Mouse (Mus musculus): ENCODE results near the gene Tmem30c. TPM values are rescaled to one million over a fixed set of nuclear protein-coding genes. Genes with fewer than 3 reads are reported as not detected.
A peak's percentile ranks its signal among the peaks of the same experiment; 100 is the strongest.
"Not testable (repeated sequence)": the region's sequence is repeated elsewhere in the genome, so short reads cannot be mapped to it uniquely, and the experiment has no call there.

Tmem30c gene
- polyA plus RNA-seq, 1 experiment from 2014 or later = 0.05 TPM

DNA sequence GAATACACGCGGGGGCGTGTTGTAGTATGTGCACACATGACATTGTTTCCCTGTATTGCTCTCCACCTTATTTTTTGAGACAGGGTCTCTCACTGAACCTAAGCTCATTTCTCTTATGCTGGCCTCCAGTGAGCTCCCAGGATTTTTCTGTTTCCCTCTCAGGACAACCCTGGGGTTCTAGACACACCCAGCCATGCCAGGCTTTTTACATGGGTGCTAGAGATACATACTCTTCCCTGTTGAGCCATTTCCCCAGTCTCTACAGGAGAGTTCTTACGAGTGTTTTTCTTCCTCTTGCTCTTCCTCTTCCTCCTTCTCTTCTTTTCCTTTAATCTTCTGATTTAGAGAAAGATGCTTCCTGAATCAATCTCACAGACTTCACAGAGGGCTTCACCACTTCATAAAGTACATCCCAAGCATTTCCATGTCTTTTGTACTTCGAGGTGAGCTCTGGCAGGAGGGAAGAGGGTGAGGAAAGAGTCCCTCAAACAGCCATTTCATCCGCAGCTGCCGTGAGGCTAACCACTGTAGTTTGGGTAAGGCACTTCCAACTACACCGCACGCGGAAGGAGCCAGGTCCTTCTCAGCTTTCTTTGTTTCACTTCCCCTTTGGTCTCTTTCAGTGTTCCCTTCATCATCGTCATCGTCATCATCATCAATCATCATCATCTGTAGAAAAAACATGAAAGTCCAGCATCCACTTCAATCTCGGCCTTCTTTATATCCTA lies 33.1 kb downstream of the Tmem30c start:
- no peak overlapping the region for H3K4me3 ChIP-seq (replicated peaks)
- no peaks in the 10 kb centered on the region for H3K9me3 ChIP-seq (replicated peaks)
- H3K9ac ChIP-seq = no peak overlapping the region
- no peaks in the 10 kb centered on the region for H3K27me3 ChIP-seq
- no peak overlapping the region for H3K4me2 ChIP-seq (replicated peaks)
- no peak overlapping the region for H3K27ac ChIP-seq (replicated peaks)
- H3K4me1 ChIP-seq = no peaks in the 10 kb centered on the region
- no peak for ATAC-seq (ENCODE audit: insufficient number of reproducible peaks, low FRiP score, low TSS enrichment, low read depth)
- H3K36me3 ChIP-seq = no peaks in the 10 kb centered on the region
- 87% methylated on average over 13 of the region's 13 CpGs for WGBS

DNA sequence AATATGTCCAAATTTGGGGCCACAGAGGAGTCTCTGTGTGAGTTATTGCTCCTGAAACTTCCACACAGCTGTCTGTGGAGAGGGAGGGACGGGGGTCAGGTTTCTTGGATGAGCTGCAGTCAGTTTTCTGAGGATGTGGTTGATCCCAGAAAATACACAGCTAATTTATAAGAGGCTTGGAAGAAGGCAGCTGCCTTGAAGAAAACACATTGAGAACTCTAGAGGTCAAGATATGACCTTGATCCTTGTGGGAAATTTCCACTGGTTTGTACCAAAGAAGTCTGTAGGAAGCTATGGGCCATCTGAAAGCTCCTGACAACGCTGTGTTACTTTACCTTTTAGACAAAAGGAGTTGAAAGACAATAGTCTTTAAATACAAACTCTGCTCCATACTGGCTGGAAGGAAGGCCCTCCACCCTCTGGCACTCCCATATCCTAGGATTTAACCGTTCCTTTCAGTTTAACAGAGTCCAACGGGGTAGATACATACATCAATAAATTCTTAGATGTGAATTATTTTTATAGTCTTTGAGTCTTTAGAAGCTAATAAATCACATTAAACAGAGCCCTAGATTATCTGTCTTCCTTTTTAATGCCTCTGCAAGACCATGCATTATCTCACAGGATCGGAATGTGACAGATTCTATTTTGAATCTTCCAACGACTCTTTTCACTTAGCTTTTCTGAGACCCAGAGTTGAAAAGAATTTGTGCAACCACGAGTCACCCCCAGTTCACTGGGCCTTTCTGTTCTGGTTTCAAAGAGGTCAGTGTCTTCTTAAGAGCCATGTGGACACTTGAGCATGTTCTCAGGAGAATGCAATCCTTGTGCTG lies 40.9 kb downstream of the Tmem30c start:
- H3K9me3 ChIP-seq (replicated peaks) = no peaks in the 10 kb centered on the region
- H3K4me3 ChIP-seq (replicated peaks) = no peak overlapping the region
- H3K4me1 ChIP-seq = no peaks in the 10 kb centered on the region
- ATAC-seq (ENCODE audit: insufficient number of reproducible peaks, low FRiP score, low TSS enrichment, low read depth) = no peak
- H3K27me3 ChIP-seq = no peaks in the 10 kb centered on the region
- WGBS = 46% methylated on average over 7 of the region's 7 CpGs
- H3K27ac ChIP-seq (replicated peaks) = 0 out of 2 replicates have a peak overlapping the region, but pooled peaks have one; percentile 35
- no peak overlapping the region for H3K4me2 ChIP-seq (replicated peaks)
- no peak overlapping the region for H3K9ac ChIP-seq
- H3K36me3 ChIP-seq = no peaks in the 10 kb centered on the region

- Histone ChIP-seq H3K4me3 (replicated peaks) (no peak overlapping the region), H3K27me3 (no peaks in the 10 kb centered on the region), H3K9me3 (replicated peaks) (no peaks in the 10 kb centered on the region), H3K4me1 (no peaks in the 10 kb centered on the region), H3K27ac (replicated peaks) (no peak overlapping the region), H3K4me2 (replicated peaks) (no peak overlapping the region), H3K36me3 (no peaks in the 10 kb centered on the region), H3K9ac (no peak overlapping the region)
- WGBS = 83% methylated on average over 4 of the region's 4 CpGs
- no peak for ATAC-seq (ENCODE audit: insufficient number of reproducible peaks, low FRiP score, low TSS enrichment, low read depth)
Measured at GRCm38 (mm10) chr16:57250991-57251390, 41.7 kb downstream of the Tmem30c start.

- H3K4me2 ChIP-seq (replicated peaks) = no peak overlapping the region
- H3K9ac ChIP-seq = no peak overlapping the region
- no peak overlapping the region for H3K27ac ChIP-seq (replicated peaks)
- H3K27me3 ChIP-seq = no peaks in the 10 kb centered on the region
- WGBS = 94% methylated on average over 4 of the region's 4 CpGs
- no peak for ATAC-seq (ENCODE audit: insufficient number of reproducible peaks, low FRiP score, low TSS enrichment, low read depth)
- H3K4me3 ChIP-seq (replicated peaks) = no peak overlapping the region
- H3K36me3 ChIP-seq = no peaks in the 10 kb centered on the region
- H3K9me3 ChIP-seq (replicated peaks) = no peaks in the 10 kb centered on the region
- H3K4me1 ChIP-seq = no peaks in the 10 kb centered on the region
Measured at GRCm38 (mm10) chr16:57247464-57247863, 45.2 kb downstream of the Tmem30c start.

GRCm38 (mm10) chr16:57246596-57246995 lies 46.1 kb downstream of the Tmem30c start:
- no peaks in the 10 kb centered on the region for H3K27me3 ChIP-seq
- H3K4me2 ChIP-seq (replicated peaks) = no peak overlapping the region
- H3K27ac ChIP-seq (replicated peaks) = no peak overlapping the region
- H3K4me1 ChIP-seq = no peaks in the 10 kb centered on the region
- H3K4me3 ChIP-seq (replicated peaks) = no peak overlapping the region
- WGBS = 89% methylated on average over 3 of the region's 3 CpGs
- no peaks in the 10 kb centered on the region for H3K36me3 ChIP-seq
- no peak for ATAC-seq (ENCODE audit: insufficient number of reproducible peaks, low FRiP score, low TSS enrichment, low read depth)
- H3K9ac ChIP-seq = no peak overlapping the region
- no peaks in the 10 kb centered on the region for H3K9me3 ChIP-seq (replicated peaks)

GRCm38 (mm10) chr16:57243858-57244248 lies 48.8 kb downstream of the Tmem30c start:
- Histone ChIP-seq H3K27ac (replicated peaks) (peak overlapping the region; percentile 48), H3K27me3 (no peaks in the 10 kb centered on the region), H3K4me3 (replicated peaks) (no peak overlapping the region), H3K9ac (no peak overlapping the region), H3K4me1 (no peaks in the 10 kb centered on the region), H3K4me2 (replicated peaks) (0 out of 2 replicates have a peak overlapping the region, but pooled peaks have one; percentile 6), H3K36me3 (no peaks in the 10 kb centered on the region), H3K9me3 (replicated peaks) (no peaks in the 10 kb centered on the region)
- ATAC-seq (ENCODE audit: insufficient number of reproducible peaks, low FRiP score, low TSS enrichment, low read depth) = peak; percentile 44; the same call in 1 of the 2 replicates
- 7% methylated on average over 6 of the region's 6 CpGs for whole genome bisulfite sequencing

DNA sequence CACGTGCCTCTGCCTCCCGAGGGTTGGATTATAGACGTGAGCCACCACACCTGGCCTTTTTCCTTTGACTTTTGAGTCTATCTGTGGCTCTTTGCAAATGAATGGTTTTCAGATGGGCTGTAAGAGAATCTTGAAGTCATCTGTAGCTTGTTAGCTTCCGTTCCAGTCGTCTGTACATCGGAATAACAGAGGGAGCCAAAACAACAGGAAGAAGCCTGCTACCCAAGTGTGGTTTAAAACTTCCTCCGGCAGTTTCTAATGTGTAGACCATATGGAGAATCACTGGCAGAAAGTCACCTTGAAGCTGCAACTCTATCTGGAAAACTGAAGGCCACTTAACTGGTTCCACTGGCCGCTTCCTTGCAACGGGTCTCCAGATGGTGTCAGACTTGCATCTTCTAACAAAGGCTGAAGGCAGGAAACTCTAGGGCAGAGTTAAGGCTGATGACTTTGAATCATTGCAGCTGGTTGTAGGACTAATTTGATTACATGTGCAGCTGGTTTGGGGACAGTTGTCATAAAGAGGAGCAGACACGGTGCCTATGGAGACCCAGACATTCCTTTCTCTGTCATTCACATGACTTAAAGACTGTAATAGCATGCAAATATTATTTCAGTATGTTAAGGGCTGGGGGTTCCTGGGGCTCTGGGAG lies 49.3 kb downstream of the Tmem30c start:
- H3K9me3 ChIP-seq (replicated peaks) = no peaks in the 10 kb centered on the region
- no peak overlapping the region for H3K9ac ChIP-seq
- no peaks in the 10 kb centered on the region for H3K4me1 ChIP-seq
- H3K4me3 ChIP-seq (replicated peaks) = no peak overlapping the region
- 0 out of 2 replicates have a peak overlapping the region, but pooled peaks have one; percentile 6 for H3K4me2 ChIP-seq (replicated peaks)
- H3K36me3 ChIP-seq = no peaks in the 10 kb centered on the region
- H3K27me3 ChIP-seq = no peaks in the 10 kb centered on the region
- 22% methylated on average over 10 of the region's 10 CpGs for WGBS
- ATAC-seq (ENCODE audit: insufficient number of reproducible peaks, low FRiP score, low TSS enrichment, low read depth) = peak; percentile 80
- H3K27ac ChIP-seq (replicated peaks) = peak overlapping the region; percentile 48

- Histone ChIP-seq H3K27ac (replicated peaks) (0 out of 2 replicates have a peak overlapping the region, but pooled peaks have one; percentile 48), H3K9ac (no peak overlapping the region), H3K9me3 (replicated peaks) (no peaks in the 10 kb centered on the region), H3K4me1 (no peaks in the 10 kb centered on the region), H3K36me3 (no peaks in the 10 kb centered on the region), H3K27me3 (no peaks in the 10 kb centered on the region), H3K4me2 (replicated peaks) (no peak overlapping the region), H3K4me3 (replicated peaks) (no peak overlapping the region)
- no peak for ATAC-seq (ENCODE audit: insufficient number of reproducible peaks, low FRiP score, low TSS enrichment, low read depth)
- 51% methylated on average over 5 of the region's 5 CpGs for WGBS
Measured at GRCm38 (mm10) chr16:57242857-57243204, 49.8 kb downstream of the Tmem30c start.

DNA sequence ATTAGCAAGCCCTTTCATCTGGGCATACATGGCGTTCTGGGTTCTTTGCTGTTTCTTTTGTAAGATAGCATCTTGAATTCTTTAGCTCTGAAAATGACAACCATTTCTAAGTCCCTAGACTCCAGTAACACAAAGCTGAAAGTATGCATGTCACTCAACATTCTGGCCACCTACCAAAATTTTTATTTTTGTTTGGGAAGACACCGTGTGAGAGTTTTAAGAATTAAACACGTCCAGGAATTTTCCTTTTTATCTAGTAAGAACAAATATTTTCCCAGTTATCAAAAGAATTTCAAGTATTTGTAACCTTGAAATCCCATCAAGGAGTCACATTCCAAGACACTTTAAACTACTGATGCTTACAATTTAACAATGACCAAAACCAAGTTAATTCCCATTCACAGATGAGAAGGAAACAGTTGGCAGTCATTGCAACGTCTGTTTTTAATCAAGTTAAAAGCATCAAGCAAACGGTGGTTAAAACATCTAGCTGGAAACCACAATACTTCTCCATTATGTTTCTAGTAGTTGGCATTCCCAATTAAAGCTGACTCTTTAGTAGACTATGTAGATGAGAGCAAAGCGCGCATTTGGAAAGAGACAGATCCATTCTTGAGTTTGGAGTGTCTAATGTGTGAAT lies 56.7 kb downstream of the Tmem30c start:
- Histone ChIP-seq H3K27ac (replicated peaks) (no peak overlapping the region), H3K9ac (no peak overlapping the region), H3K4me1 (no peaks in the 10 kb centered on the region), H3K9me3 (replicated peaks) (no peaks in the 10 kb centered on the region), H3K4me2 (replicated peaks) (no peak overlapping the region), H3K27me3 (no peaks in the 10 kb centered on the region), H3K36me3 (no peaks in the 10 kb centered on the region), H3K4me3 (replicated peaks) (no peak overlapping the region)
- 24% methylated on average over 7 of the region's 7 CpGs for WGBS
- no peak for ATAC-seq (ENCODE audit: insufficient number of reproducible peaks, low FRiP score, low TSS enrichment, low read depth)

DNA sequence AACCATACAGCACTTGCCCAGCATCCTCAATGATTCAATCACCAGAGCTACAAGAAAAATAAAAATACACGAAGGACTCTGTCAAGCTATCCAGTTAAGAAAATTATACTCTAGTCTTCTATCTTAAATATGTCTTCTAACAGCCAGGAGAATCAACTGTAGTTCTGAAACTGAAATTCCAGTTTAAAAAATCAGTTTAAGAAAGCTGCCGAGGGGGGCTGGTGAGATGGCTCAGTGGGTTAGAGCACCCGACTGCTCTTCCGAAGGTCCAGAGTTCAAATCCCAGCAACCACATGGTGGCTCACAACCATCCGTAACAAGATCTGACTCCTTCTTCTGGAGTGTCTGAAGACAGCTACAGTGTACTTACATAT lies 60.7 kb downstream of the Tmem30c start:
- H3K4me3 ChIP-seq (replicated peaks) = peak overlapping the region; percentile 94
- H3K9ac ChIP-seq; H3K27me3 ChIP-seq; H3K36me3 ChIP-seq; H3K4me1 ChIP-seq; ATAC-seq (ENCODE audit: insufficient number of reproducible peaks, low FRiP score, low TSS enrichment, low read depth); H3K9me3 ChIP-seq (replicated peaks): not testable (repeated sequence)
- 60% methylated on average over 4 of the region's 5 CpGs for WGBS
- H3K27ac ChIP-seq (replicated peaks) = 0 out of 2 replicates have a peak overlapping the region, but pooled peaks have one; percentile 88
- peak overlapping the region; percentile 60 for H3K4me2 ChIP-seq (replicated peaks)

Measured in embryonic facial prominence, embryonic 15.5 days (tissue).